Mouse (Mus musculus): ENCODE measurements at regions not wholly inside any gene's neighbourhood (a gene's known extent, or its start where the extent isn't known, plus 50 kb on each side); places are given as distances from the start of the nearest gene placed in this dataset.
"Not testable (repeated sequence)": the region's sequence is repeated elsewhere in the genome, so short reads cannot be mapped to it uniquely, and the experiment has no call there.

DNA sequence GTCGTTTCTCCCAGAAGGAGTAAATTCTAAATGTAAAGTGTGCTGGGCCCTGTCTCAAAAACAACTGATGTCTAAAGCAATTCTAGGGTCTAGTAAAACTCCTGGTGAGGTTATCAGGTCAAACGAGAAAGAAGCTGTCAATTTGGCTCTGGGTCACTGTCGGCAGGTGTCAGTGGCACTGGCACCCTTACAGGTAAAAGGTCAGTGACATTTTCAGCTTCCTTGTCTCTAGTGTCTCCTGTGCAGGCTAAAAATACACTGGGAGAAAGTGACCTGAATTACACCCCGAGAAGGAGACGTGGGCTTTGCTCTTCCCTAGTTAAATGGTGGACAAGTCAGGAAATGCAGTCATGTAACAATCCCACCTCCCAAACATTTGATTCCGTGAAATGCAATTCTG is 91.8 kb upstream of the Slc38a2 start:
- no peak for TF ChIP-seq POLR2A (IDR thresholded peaks at IDR 0.05; ENCODE audit: borderline replicate concordance, extremely low read depth, insufficient read depth, insufficient read length, poor library complexity, severe bottlenecking)
- no peak for TF ChIP-seq CTCF (IDR thresholded peaks at IDR 0.05; ENCODE audit: borderline replicate concordance, extremely low read depth, insufficient read depth, insufficient read length)
- DNase-seq (ENCODE audit: low read depth), result no peak

DNA sequence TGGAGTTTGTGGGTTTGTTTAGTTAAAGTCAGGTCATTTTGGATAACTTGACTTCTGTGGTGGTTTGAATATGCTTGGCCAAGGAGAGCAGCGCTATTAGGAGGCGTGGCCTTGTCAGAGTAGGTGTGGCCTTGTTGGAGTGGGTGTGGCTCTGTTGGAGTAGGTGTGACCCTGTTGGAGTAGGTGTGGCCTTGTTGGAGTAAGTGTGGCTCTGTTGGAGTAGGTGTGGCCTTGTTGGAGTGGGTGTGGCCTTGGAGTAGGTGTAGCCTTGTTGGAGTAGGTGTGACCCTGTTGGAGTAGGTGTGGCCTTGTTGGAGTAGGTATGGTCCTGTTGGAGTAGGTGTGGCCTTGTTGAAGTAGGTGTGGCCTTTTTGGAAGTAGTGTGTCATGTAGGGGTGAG is 88.4 kb upstream of the Slc38a2 start:
- DNase-seq (ENCODE audit: low read depth), result not testable (repeated sequence)

DNA sequence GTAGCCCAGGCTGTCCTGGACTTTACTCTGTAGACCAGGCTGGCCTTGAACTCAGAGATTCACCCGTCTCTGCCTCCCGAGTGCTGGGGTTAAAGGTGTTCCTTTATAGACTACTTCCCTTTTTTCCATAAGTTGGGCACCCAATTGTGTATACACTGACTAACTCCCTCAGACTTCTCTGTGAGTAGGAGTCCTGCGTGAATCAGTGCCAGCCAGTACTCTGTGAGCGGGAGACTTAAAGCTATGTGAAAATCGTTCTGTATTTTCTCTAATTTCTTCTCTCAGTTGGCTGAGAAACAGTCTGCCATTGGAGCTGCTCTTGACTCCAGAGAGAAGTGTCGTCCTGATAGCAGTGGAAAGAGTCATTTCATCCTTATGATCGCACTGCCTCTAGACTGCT is 85.0 kb upstream of the Slc38a2 start:
- DNase-seq (ENCODE audit: low read depth), result no peak
- TF ChIP-seq POLR2A (IDR thresholded peaks at IDR 0.05; ENCODE audit: borderline replicate concordance, extremely low read depth, insufficient read depth, insufficient read length, poor library complexity, severe bottlenecking) (no peak), CTCF (IDR thresholded peaks at IDR 0.05; ENCODE audit: borderline replicate concordance, extremely low read depth, insufficient read depth, insufficient read length) (no peak)

DNA sequence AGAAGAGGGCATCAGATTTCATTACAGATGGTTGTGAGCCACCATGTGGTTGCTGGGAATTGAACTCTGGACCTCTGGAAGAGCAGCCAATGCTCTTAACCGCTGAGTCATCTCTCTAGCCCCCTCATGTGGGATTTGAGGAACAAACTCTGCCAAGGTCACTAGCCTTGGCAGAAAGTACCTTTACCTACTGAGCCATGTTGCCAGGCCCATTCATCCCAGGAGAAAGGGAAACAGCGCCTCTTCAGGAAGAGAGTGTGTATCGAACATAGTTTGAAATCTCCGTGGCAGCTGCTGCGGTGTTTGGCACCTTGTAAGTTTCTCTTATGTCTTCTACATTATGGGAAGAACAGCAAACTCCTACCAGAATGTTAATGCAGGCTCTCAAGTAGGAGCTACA is 82.0 kb upstream of the Slc38a2 start:
- TF ChIP-seq POLR2A (IDR thresholded peaks at IDR 0.05; ENCODE audit: borderline replicate concordance, extremely low read depth, insufficient read depth, insufficient read length, poor library complexity, severe bottlenecking) (no peak), CTCF (IDR thresholded peaks at IDR 0.05; ENCODE audit: borderline replicate concordance, extremely low read depth, insufficient read depth, insufficient read length) (no peak)
- DNase-seq (ENCODE audit: low read depth), result no peak

DNA sequence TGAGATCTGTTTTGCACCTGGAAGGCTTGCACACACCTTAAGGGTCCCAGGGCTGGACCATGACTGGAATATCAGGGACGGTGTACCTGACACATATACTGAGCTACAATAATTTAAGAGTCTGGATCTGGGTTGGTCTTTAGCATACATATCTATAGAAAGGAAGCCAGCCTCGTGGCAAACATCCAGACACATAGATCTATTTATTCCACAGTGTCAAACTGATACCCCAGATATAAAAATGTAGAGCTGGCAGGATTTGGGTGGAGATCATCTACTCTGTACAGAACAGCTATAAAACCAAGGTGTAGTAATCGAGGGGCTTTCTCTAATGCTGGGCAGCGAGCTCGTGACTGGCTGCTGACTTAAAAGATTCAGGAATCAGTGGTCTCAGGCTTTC is 81.1 kb upstream of the Slc38a2 start:
- DNase-seq (ENCODE audit: low read depth), result no peak
- TF ChIP-seq CTCF (IDR thresholded peaks at IDR 0.05; ENCODE audit: borderline replicate concordance, extremely low read depth, insufficient read depth, insufficient read length) (no peak), POLR2A (IDR thresholded peaks at IDR 0.05; ENCODE audit: borderline replicate concordance, extremely low read depth, insufficient read depth, insufficient read length, poor library complexity, severe bottlenecking) (no peak)

DNA sequence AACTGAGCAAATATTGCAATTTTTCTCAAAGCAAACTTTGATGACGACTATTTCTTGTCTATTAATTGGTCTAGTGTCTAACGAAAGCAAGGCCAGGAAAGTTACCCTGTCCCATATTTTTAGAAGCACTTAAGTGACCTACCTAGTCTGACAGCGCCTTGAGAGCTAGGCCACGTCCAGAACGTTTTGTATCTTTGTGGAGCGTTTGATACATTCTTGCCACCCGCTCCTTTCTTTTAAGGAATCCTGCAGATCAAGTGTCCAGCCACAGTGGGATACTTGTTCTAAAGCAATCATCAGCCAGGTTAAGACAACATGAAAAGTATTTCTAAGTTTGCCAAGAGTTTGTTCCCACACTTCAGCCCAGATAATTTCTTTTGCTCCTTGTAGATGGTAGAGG is 79.8 kb upstream of the Slc38a2 start:
- TF ChIP-seq POLR2A (IDR thresholded peaks at IDR 0.05; ENCODE audit: borderline replicate concordance, extremely low read depth, insufficient read depth, insufficient read length, poor library complexity, severe bottlenecking) (no peak), CTCF (IDR thresholded peaks at IDR 0.05; ENCODE audit: borderline replicate concordance, extremely low read depth, insufficient read depth, insufficient read length) (no peak)
- DNase-seq (ENCODE audit: low read depth), result no peak

DNA sequence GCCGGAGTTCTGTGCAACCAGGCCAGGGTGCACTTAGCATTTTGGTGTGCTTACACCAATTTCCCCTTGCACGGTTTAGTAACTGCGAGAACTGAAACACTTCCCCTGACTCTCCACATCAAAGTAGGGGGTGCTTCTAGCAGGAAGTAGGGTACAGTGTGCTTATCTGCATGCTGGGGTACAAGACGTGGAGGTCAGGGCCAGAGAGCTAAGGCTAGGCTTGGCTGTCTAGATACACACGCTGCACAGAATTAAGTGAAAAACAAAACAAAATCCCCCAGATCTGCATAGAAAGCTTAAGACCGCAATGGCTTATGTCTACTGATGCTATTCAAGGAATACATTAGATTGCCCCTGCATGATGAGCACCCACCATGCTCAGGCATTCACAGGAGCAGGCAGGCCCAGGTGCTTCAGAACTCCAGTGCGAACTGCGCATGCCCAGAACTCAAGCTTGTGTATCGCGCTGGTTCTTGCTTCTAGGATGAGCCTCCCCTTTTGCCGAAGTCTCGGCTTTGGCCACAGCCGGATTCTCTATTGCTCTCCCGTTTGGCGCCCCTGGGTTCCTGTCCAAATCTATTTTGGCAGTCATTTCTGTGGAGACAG is 78.9 kb upstream of the Slc38a2 start:
- TF ChIP-seq POLR2A (IDR thresholded peaks at IDR 0.05; ENCODE audit: borderline replicate concordance, extremely low read depth, insufficient read depth, insufficient read length, poor library complexity, severe bottlenecking) (no peak), CTCF (IDR thresholded peaks at IDR 0.05; ENCODE audit: borderline replicate concordance, extremely low read depth, insufficient read depth, insufficient read length) (no peak)

DNA sequence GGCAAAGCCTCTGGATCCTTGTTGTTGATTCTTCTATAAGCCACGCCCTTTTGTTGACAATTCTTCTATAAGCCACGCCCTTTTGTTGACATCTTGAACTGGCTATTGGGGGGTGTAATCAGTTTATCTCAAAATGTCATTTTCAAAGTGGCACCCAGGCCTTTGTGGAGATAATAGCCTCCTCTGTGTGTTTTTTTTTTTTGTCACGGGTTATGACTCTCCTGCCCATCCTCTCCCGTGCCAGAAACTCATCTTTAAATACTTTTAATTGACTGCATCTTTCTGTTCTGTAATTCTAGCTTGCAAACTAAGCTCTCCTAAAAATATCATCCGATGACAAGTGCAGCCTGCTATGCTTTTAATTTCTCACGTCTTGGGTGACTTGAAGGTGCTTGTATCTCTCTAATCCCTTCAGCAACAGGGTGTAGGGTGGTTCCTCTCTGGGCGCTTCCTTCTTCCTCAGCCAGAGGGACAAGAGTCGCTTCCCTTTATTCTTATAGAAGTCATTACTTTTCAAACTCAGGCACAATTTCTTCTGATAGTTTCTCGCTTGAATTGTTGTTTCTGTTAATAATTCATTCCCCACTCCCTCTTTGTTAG is 77.0 kb upstream of the Slc38a2 start:
- no peak for TF ChIP-seq CTCF (IDR thresholded peaks at IDR 0.05; ENCODE audit: borderline replicate concordance, extremely low read depth, insufficient read depth, insufficient read length)
- no peak for TF ChIP-seq POLR2A (IDR thresholded peaks at IDR 0.05; ENCODE audit: borderline replicate concordance, extremely low read depth, insufficient read depth, insufficient read length, poor library complexity, severe bottlenecking)
- no peak for DNase-seq (ENCODE audit: low read depth)

More for the DNA sequence above, 78.9 kb upstream of the Slc38a2 start:
- no peak for DNase-seq (ENCODE audit: low read depth)

DNA sequence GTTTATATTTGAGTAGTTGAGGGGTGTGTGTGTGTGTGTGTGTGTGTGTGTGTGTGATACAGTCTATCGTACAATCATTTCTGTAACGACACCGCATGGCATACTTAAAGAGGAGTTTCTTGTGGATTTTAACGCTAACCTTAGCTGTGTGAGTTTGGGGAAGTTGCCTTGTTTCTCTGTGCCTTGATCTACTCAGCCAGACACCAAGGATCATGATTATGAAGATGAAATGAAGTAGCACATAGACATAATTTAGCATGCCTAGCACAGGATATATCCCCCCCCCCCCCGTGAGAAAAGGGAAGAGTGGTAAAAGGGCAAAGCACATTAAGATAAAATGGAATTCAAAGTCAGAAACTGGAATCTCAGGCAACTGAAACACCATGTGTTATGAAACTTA is 75.6 kb upstream of the Slc38a2 start:
- no peak for DNase-seq (ENCODE audit: low read depth)

DNA sequence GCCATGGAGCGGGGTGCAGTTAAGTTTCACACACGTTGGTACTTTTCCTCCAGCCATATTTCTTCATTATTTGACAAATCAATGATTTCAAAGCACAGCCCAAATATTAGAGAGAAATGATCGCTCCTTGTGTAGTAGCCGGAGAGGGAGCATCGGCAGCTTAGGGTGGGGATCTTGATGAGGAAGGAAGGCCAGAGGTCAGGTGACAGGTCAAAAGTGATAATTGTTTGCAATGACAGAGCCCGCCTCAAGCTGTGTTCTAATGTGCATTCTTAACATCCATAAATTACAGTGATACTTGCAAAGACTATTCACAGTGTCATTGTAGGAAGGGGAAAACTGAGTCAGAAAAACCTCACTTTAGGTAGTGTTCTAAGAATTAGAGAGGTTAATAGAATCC is 75.1 kb upstream of the Slc38a2 start:
- DNase-seq (ENCODE audit: low read depth), result no peak
- TF ChIP-seq CTCF (IDR thresholded peaks at IDR 0.05; ENCODE audit: borderline replicate concordance, extremely low read depth, insufficient read depth, insufficient read length), result no peak
- TF ChIP-seq POLR2A (IDR thresholded peaks at IDR 0.05; ENCODE audit: borderline replicate concordance, extremely low read depth, insufficient read depth, insufficient read length, poor library complexity, severe bottlenecking), result no peak

More for the DNA sequence above, 75.6 kb upstream of the Slc38a2 start:
- TF ChIP-seq CTCF (IDR thresholded peaks at IDR 0.05; ENCODE audit: borderline replicate concordance, extremely low read depth, insufficient read depth, insufficient read length) (no peak), POLR2A (IDR thresholded peaks at IDR 0.05; ENCODE audit: borderline replicate concordance, extremely low read depth, insufficient read depth, insufficient read length, poor library complexity, severe bottlenecking) (no peak)

DNA sequence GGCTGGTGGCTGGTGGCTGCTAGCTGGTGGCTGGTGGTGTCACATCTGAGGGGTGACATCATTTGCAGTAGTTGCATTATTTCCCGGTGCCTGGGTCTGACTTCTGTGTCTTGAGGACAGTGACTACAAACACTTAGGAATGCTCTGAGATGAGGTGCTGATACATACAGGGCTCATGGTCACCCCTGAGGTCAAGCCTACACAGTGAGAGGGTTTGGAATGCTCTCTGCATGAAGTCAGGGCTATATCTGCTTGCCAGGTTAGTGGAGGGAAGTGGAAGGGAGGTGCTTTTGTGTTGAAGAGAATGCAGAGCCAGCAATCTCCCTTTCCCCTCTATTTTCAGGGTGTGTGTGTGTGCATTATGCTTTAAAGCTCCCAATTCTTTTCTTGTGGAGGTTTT is 74.1 kb upstream of the Slc38a2 start:
- TF ChIP-seq POLR2A (IDR thresholded peaks at IDR 0.05; ENCODE audit: borderline replicate concordance, extremely low read depth, insufficient read depth, insufficient read length, poor library complexity, severe bottlenecking) (no peak), CTCF (IDR thresholded peaks at IDR 0.05; ENCODE audit: borderline replicate concordance, extremely low read depth, insufficient read depth, insufficient read length) (no peak)
- DNase-seq (ENCODE audit: low read depth), result no peak

DNA sequence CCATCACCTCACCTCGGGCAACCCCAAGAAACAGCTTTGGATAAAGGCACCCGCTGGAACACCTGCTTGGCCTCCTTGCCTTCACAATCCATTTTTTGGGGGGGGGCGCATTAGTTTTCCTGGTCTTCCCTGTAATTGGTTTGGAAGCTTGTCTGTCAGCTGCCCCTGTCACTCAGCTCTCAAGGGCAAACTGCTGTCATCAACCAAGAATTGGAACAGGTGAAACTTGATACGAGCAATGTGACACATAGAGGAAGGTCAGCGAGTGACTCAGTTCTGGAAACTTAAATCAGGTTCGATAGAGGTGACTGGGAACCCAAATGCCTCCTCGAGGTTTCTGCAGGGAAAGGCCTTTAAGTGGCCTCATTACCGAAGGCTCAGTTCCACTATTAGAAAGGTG is 73.2 kb upstream of the Slc38a2 start:
- TF ChIP-seq POLR2A (IDR thresholded peaks at IDR 0.05; ENCODE audit: borderline replicate concordance, extremely low read depth, insufficient read depth, insufficient read length, poor library complexity, severe bottlenecking) (no peak), CTCF (IDR thresholded peaks at IDR 0.05; ENCODE audit: borderline replicate concordance, extremely low read depth, insufficient read depth, insufficient read length) (no peak)
- no peak for DNase-seq (ENCODE audit: low read depth)

Data from brain, embryonic 14.5 days (tissue).